Mouse (Mus musculus) forebrain, embryonic 14.5 days (tissue): ENCODE measurements at regions not wholly inside any gene's neighbourhood (a gene's known extent, or its start where the extent isn't known, plus 50 kb on each side); places are given as distances from the start of the nearest gene placed in this dataset.
A peak's percentile ranks its signal among the peaks of the same experiment; 100 is the strongest.

ENCODE experiments used
- ATAC-seq: fragments of 200-750 bp; cut with Nextera tagmentation; 2 replicates; pipeline ENCODE4 v1.8.0; 2017; ENCODE audit warnings: mild to moderate bottlenecking, moderate library complexity
- DNase-seq: peaks from one replicate; pipeline ENCODE4 v3.0.0-alpha.2; 2015; ENCODE audit warnings: low spot score
- H3K27ac ChIP-seq: fragments of 300-500 bp; sonication (generic); 2 replicates; pipeline ENCODE4 v1.5.1; 2014; ENCODE audit warnings: low read depth, mild to moderate bottlenecking, control low read depth, low read length, moderate library complexity
- H3K27me3 ChIP-seq: fragments of 300-500 bp; sonication (generic); replicated peaks from 2 replicates; pipeline ENCODE4 v1.6.1; 2014; ENCODE audit warnings: low read length, control low read depth, mixed read lengths; ENCODE audit not compliant: control insufficient read depth, insufficient read depth
- H3K36me3 ChIP-seq: fragments of 300-500 bp; sonication (generic); 2 replicates; pipeline ENCODE4 v1.6.1; 2014; ENCODE audit warnings: low read length, control low read depth; ENCODE audit not compliant: control insufficient read depth, insufficient read depth
- H3K4me1 ChIP-seq: fragments of 300-500 bp; sonication (generic); 2 replicates; pipeline ENCODE4 v1.6.1; 2014; ENCODE audit warnings: antibody characterized with exemption, low read length, control low read depth; ENCODE audit not compliant: control insufficient read depth, insufficient read depth
- H3K4me2 ChIP-seq: fragments of 300-500 bp; sonication (generic); 2 replicates; pipeline ENCODE4 v1.6.1; 2014; ENCODE audit warnings: mild to moderate bottlenecking, control low read depth, low read length
- H3K4me3 ChIP-seq: fragments of 300-500 bp; sonication (generic); 2 replicates; pipeline ENCODE4 v1.5.1; 2014; ENCODE audit warnings: low read depth, low read length, control low read depth
- H3K9ac ChIP-seq: fragments of 300-500 bp; sonication (generic); 2 replicates; pipeline ENCODE4 v1.6.1; 2014; ENCODE audit warnings: mild to moderate bottlenecking, low read length, control low read depth, moderate library complexity
- H3K9me3 ChIP-seq: fragments of 300-500 bp; sonication (generic); replicated peaks from 2 replicates; pipeline ENCODE4 v1.6.1; 2016; ENCODE audit warnings: low read length, control low read depth, mixed read lengths; ENCODE audit not compliant: control insufficient read depth
- WGBS: fragments of 180-500 bp; shearing (Covaris S2); extraction: QIAGEN DNeasy Blood & Tissue Kit; methylation state at CpG from one replicate; pipeline ENCODE4 v1.1.7; 2014; 5-methylcytosine and 5-hydroxymethylcytosine counted together

GRCm38 (mm10) chr13:60425556-60425955 lies 176.2 kb upstream of the Dapk1 start:
- ATAC-seq: no peak
- no peak for DNase-seq

GRCm38 (mm10) chr13:60426192-60426840 lies 175.4 kb upstream of the Dapk1 start:
- Histone ChIP-seq H3K27me3 (no peaks in the 10 kb centered on the region), H3K4me1 (peaks cover 4% of the 10 kb centered on the region; the same call in 1 of the 2 replicates), H3K27ac (no peak overlapping the region), H3K4me2 (no peak overlapping the region), H3K9ac (no peak overlapping the region), H3K9me3 (no peaks in the 10 kb centered on the region), H3K4me3 (no peak overlapping the region), H3K36me3 (no peaks in the 10 kb centered on the region)
- no peak for ATAC-seq
- DNase-seq: no peak
- WGBS: 88% methylated on average over 12 of the region's 12 CpGs

More at GRCm38 (mm10) chr13:60425556-60425955, 176.2 kb upstream of the Dapk1 start:
- 91% methylated on average over 6 of the region's 6 CpGs for WGBS
- Histone ChIP-seq H3K9me3 (no peaks in the 10 kb centered on the region), H3K4me1 (peaks cover 4% of the 10 kb centered on the region; the same call in 1 of the 2 replicates), H3K36me3 (no peaks in the 10 kb centered on the region), H3K27me3 (no peaks in the 10 kb centered on the region), H3K4me2 (no peak overlapping the region), H3K9ac (no peak overlapping the region), H3K27ac (no peak overlapping the region), H3K4me3 (no peak overlapping the region)

GRCm38 (mm10) chr13:60427077-60427476 lies 174.7 kb upstream of the Dapk1 start:
- Histone ChIP-seq H3K4me3 (no peak overlapping the region), H3K9ac (no peak overlapping the region), H3K4me2 (no peak overlapping the region), H3K36me3 (no peaks in the 10 kb centered on the region), H3K27me3 (no peaks in the 10 kb centered on the region), H3K4me1 (peaks cover 4% of the 10 kb centered on the region; the same call in 1 of the 2 replicates), H3K27ac (no peak overlapping the region), H3K9me3 (no peaks in the 10 kb centered on the region)
- WGBS: 57% methylated on average over 7 of the region's 7 CpGs
- ATAC-seq (no peak), DNase-seq (no peak)

GRCm38 (mm10) chr13:60427755-60428385 lies 173.9 kb upstream of the Dapk1 start:
- Histone ChIP-seq H3K9ac (no peak overlapping the region), H3K4me2 (peak overlapping the region; percentile 18; the same call in 1 of the 2 replicates), H3K36me3 (no peaks in the 10 kb centered on the region), H3K4me1 (peaks cover 4% of the 10 kb centered on the region; the same call in 1 of the 2 replicates), H3K27me3 (no peaks in the 10 kb centered on the region), H3K27ac (no peak overlapping the region), H3K9me3 (0 out of 2 replicates have a peak, but pooled peaks cover under 1% of the 10 kb centered on the region), H3K4me3 (no peak overlapping the region)
- DNase-seq: no peak
- WGBS: 28% methylated on average over 12 of the region's 12 CpGs
- ATAC-seq: no peak

- H3K27me3 ChIP-seq: no peaks in the 10 kb centered on the region
- H3K27ac ChIP-seq: no peak overlapping the region
- peaks cover 4% of the 10 kb centered on the region; the same call in 1 of the 2 replicates for H3K4me1 ChIP-seq
- ATAC-seq (no peak), DNase-seq (no peak)
- 0 out of 2 replicates have a peak, but pooled peaks cover 3% of the 10 kb centered on the region for H3K9me3 ChIP-seq
- no peak overlapping the region for H3K4me3 ChIP-seq
- H3K9ac ChIP-seq: no peak overlapping the region
- no peaks in the 10 kb centered on the region for H3K36me3 ChIP-seq
- WGBS: 77% methylated on average over 3 of the region's 3 CpGs
- H3K4me2 ChIP-seq: no peak overlapping the region
Measured at GRCm38 (mm10) chr13:60429148-60429547, 172.6 kb upstream of the Dapk1 start.

GRCm38 (mm10) chr13:60431412-60431811 lies 170.3 kb upstream of the Dapk1 start:
- Histone ChIP-seq H3K4me2 (no peak overlapping the region), H3K9ac (no peak overlapping the region), H3K36me3 (no peaks in the 10 kb centered on the region), H3K9me3 (0 out of 2 replicates have a peak, but pooled peaks cover 3% of the 10 kb centered on the region), H3K4me1 (peaks cover 4% of the 10 kb centered on the region; the same call in 1 of the 2 replicates), H3K27ac (no peak overlapping the region), H3K27me3 (no peaks in the 10 kb centered on the region), H3K4me3 (no peak overlapping the region)
- DNase-seq (no peak), ATAC-seq (no peak)
- WGBS: 95% methylated on average over 8 of the region's 8 CpGs

- Histone ChIP-seq H3K36me3 (no peaks in the 10 kb centered on the region), H3K27me3 (no peaks in the 10 kb centered on the region), H3K9me3 (0 out of 2 replicates have a peak, but pooled peaks cover 3% of the 10 kb centered on the region), H3K27ac (no peak overlapping the region), H3K4me3 (no peak overlapping the region), H3K4me2 (no peak overlapping the region), H3K4me1 (no peaks in the 10 kb centered on the region), H3K9ac (no peak overlapping the region)
- ATAC-seq (no peak), DNase-seq (no peak)
- WGBS: 60% methylated on average over 11 of the region's 11 CpGs
Measured at GRCm38 (mm10) chr13:60434221-60435210, 167.2 kb upstream of the Dapk1 start.

- H3K9me3 ChIP-seq: 0 out of 2 replicates have a peak, but pooled peaks cover 3% of the 10 kb centered on the region
- H3K27ac ChIP-seq: no peak overlapping the region
- no peak overlapping the region for H3K4me2 ChIP-seq
- DNase-seq (no peak), ATAC-seq (no peak)
- H3K9ac ChIP-seq: no peak overlapping the region
- H3K4me3 ChIP-seq: no peak overlapping the region
- no peaks in the 10 kb centered on the region for H3K4me1 ChIP-seq
- no peaks in the 10 kb centered on the region for H3K27me3 ChIP-seq
- no peaks in the 10 kb centered on the region for H3K36me3 ChIP-seq
- WGBS: 83% methylated on average over 5 of the region's 5 CpGs
Measured at GRCm38 (mm10) chr13:60435333-60435732, 166.4 kb upstream of the Dapk1 start.
